Mouse (Mus musculus): ENCODE results near the gene Ybx2.
A peak's percentile ranks its signal among the peaks of the same experiment; 100 is the strongest.

DNA sequence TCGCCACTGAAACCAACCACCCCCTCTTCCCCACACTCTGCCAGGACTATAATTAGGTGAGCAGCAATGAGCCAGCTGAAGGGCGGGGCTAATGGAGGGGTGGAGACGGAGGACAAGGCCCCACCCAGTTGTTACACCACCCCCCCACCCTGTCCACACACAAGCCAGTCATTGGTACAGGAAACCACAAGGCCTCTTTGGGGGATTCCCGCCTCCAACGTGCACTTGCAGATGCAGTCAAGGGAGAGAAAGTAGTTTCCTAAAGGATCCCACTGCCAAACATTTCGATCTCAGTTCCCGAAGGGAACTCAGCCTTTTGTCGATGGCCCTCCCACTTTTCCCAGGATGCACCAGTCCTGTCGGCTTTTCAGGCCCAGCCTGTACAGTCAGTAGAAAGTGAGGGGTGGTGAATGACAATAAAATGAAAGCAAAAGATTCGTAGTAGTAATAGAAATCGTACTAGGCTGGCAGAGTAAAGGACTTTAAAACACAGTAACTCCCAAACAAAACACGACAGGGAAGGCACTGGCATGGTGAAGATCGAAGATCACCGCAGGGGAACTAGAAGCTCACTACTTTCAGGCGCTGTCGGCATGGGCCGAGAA lies 15.8 kb upstream of the Ybx2 start:
- TF ChIP-seq RAD21 (IDR thresholded peaks at IDR 0.05; ENCODE audit: low read depth, low read length), result no peak
- TF ChIP-seq POLR2A (IDR thresholded peaks at IDR 0.05; ENCODE audit: low read depth, low read length), result peak; percentile 87
- TF ChIP-seq CTCF (conservative IDR thresholded peaks at IDR 0.05 in 1 of 2, IDR thresholded peaks at IDR 0.05 in 1 of 2; ENCODE audit: low read depth in 2 of 2, low read length in 2 of 2), result no peak
- TF ChIP-seq CHD2 (IDR thresholded peaks at IDR 0.05; ENCODE audit: low read length), result peak; percentile 75

All from CH12.LX (cell line).